Mouse (Mus musculus) fibroblast of lung, adult 2 months (primary cell): ENCODE measurements around the gene Lsp1.

Experiments used
- DNase-seq: peaks from one replicate; pipeline ENCODE4 v3.0.0-alpha.2; 2011; ENCODE audit warnings: low read depth

Lsp1 gene

GRCm38 (mm10) chr7:142506501-142506900 lies 45.9 kb downstream of the Lsp1 start:
- DNase-seq: no peak

- no peak for DNase-seq
Measured at GRCm38 (mm10) chr7:142507453-142507852, 46.8 kb downstream of the Lsp1 start.

DNA sequence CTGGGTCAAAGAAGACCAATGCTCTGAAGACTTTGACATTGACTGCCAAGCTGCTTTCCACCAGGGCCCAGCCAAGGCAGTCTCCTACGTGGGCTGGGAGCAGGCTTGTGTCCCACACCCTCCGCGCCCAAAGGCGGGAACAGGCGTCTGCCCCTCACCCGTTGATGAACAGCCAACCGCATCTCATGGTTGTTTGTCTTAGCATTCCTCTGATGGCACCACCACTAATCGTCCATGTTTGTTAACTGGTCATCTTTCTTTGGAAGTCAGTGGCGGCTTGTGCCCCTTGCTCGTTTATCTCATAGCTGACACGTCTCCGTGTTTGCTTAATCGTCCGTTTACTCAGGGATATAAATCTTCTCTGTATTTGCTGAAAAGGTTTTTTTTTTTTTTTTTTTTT lies 48.9 kb downstream of the Lsp1 start:
- no peak for DNase-seq

- peak; percentile 43 for DNase-seq
Measured at GRCm38 (mm10) chr7:142510021-142510777, 49.6 kb downstream of the Lsp1 start.

DNA sequence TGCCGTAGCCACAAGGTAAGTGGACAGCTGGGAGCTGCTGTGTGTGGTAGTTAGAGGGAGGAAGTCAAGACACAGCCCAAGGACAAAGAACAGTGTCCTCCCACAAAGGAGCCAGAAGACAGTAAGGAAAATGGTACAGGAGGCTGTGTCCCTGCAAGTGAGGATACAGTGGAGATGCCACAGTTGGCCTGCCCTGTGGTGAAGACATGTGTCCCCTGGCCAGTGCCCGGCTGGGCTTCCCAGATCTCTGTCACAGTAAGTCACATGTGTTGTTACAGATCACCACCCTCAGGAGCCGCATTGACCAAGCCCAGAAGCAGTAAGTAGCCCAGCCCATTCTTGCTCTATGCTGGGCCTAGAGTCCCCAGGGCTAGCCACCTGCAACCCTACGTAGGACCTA lies 53.4 kb downstream of the Lsp1 start:
- DNase-seq: no peak

- no peak for DNase-seq
Measured at GRCm38 (mm10) chr7:142516221-142516978, 55.8 kb downstream of the Lsp1 start.

DNA sequence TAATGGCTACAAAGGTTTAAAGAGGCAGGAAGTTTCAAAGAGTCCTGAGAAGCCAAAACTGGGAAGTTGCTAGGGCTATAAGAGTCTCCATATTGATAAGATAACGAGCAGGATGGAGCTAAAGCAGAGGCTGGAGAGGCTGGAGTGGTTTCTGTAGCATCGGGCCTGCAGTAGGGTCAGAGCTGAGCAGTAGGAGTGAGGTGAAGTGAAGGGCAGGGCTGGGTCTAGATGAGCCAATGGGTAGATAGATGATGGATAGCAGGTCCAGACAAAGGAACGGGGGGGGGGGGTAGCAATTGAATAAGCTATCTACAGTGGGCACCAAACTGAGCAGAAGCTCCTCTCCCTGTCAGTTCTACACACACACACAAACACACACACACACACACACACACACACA lies 56.9 kb downstream of the Lsp1 start:
- no peak for DNase-seq

- no peak for DNase-seq
Measured at GRCm38 (mm10) chr7:142520331-142520730, 59.7 kb downstream of the Lsp1 start.

DNA sequence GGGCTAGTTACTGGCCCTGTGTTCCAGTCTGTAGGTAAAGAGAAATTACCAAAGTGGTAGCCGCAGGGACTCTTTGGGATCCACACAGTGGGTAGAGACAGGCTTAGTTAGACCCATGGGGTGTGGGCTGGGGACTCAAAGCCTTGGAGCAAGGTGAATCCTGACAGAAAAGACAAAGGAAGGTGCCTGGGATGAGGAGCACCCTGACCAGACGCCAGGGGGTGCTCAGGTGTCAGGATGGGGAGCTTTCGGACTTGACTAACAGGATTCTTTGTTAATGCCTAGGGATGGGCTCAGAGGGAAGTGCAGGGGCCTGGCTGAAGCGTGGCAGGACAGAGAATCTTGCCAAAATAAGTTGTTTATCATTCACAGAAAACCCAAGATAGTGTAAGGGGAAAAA lies 61.7 kb downstream of the Lsp1 start:
- DNase-seq: no peak

DNA sequence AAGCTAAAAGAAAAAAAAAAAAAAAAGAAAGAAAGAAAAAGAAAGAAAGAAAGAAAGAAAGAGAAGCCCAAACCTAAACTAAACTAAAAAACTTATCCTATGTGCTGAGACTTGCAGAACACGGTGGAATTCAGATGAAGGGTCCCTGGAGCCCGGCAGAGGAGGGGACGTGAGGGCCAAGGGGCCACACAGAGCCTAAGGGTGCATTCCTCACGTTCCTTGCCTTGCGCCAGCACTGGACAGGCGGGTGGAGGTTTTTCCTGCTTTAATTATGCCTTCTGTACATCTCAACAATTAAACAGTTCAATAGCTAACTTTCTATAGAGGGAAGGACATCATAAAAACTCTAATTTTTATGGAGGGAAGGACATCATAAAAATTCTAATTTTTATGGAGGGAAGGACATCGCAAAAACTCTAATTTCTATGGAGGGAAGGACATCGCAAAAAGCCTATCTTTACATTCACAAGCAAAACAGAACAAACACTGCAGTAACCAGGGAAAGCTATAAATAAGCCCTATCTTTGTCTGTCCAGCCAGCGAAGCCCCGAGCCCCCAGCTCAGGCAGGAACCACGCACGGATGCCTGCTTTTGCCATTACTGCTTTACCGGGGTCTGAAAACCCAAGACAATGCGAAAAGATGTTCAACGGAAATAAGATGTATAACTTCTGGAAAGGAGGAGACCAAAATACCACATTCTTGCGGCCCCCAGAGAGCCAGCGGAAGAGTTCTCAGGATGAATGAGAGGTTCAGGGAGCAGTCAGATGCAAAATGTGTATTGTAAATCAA lies 62.8 kb downstream of the Lsp1 start:
- no peak for DNase-seq

DNA sequence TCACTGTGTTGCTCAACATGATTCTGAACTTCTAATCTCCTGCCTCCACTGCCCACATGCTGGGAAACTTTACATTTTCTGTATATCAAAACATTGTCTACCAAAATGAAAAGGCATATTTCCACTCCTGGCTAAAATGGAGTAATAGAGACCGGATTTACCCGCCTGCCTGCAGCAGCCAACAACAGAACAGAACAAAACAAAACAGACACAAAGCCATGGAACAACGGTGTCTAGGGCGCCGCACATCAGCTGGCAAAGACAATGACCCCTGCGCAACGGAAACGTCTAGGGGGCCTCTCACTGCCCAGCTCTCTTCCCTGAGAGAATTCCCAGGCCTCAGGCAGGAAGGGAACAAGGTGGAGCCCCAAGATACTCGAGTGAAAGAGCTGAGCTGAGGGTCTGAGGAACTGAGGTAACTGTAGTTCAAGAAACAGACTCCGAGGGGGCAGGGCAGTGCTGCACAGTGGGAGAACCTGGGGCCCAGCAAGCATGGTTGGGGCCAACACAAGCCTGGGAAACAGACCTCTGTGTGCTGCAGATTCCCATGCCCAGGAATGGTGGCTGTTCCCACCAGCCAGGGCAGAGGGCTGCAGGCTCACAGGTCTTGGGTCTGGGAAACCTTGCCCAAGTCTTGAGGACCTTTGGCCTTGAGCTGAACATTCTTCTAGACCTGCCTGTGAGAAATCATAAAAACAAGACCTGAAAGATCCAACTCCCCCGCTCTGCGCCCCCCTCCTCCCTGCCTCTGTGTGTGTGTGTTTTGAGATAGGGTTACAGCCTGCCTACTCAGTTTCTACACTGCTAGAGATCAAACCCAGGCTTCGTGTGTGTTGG lies 65.0 kb downstream of the Lsp1 start:
- peak; percentile 44 for DNase-seq

DNA sequence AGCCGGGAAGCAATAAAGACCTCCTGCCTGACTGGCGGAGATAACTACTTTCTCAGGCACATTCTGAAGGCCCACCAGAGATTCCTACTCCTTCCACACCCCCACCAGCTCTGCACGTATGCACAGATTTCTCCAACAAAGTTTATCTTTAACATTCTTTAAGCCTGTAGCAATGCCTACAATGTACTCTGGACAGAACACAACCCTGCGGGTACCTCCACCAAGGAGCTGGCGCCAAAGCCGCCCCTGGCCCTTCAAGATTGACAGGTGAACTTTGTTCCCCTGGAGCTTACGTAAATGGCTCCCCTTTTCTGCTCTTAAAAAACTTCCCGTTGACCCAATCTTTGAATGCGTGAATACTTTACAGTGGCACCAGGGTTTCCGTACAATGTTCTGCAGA lies 68.7 kb downstream of the Lsp1 start:
- no peak for DNase-seq

- no peak for DNase-seq
Measured at GRCm38 (mm10) chr7:142531973-142532521, 71.4 kb downstream of the Lsp1 start.

- DNase-seq: no peak
Measured at GRCm38 (mm10) chr7:142532671-142533058, 72.1 kb downstream of the Lsp1 start, which contains the start of gene Mrpl23. TSS of gene Mrpl23 (plus strand) at chr7:142532686.

DNA sequence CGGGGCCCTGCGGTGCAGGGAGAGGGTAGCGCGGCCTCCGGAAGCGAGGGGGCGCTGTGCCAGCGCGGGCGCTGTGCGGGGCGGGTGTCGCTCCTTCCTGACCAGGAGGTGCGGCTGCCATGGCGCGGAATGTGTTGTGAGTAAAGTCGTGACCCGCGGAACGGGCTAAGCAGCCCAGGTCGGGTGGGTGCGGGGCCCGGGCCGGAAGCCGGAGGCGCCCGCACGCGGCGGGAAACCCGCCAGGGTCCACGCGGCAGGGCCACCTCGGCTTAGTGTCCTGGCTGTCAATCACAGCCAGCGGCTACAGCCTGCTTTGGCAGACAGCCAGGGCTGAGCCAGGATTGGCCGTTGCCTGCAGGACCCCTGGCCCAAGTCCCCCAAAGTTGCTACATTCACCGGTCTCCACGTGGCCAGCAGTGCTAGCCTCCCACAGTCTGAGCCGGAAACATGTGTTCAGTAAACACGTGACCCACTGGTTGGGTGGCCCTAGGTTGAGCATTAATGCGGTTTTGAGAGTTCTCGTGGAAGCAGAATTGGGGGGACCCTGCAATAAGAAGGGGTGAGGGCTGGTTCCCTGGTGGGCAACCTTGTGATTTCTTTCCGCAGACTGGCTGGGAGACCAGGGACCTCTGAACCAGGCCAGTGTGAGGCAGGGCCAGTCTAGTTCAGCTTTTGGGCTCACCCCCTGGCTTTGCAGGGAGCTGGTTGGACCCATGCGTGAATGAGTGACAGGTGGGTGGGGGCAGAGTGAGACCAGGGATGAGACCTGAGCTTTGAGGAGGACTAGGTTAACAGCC lies 72.6 kb downstream of the Lsp1 start:
- DNase-seq: peak; percentile 46

GRCm38 (mm10) chr7:142535116-142535515 lies 74.5 kb downstream of the Lsp1 start:
- no peak for DNase-seq

- DNase-seq: no peak
Measured at GRCm38 (mm10) chr7:142535832-142536231, 75.2 kb downstream of the Lsp1 start.

DNA sequence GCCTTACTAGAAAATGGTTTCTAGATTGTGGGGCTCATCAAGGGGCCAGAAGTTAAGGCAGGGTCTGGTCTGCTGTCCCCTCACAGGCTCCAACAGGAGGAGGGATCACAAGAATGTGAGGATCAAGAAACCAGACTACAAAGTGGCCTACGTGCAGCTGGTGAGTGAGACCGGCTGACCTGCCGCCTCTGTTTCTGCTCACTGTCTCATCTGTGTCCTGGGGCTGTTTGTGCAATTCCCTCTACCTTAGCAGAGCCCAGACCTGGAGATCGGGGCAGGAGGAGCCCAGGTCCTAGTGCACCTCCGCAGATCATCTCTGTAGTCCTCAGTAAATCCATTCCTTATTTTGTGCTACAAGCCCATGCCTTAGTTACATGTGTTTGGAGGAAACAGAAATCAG lies 76.6 kb downstream of the Lsp1 start:
- DNase-seq: no peak

GRCm38 (mm10) chr7:142537879-142538278 lies 77.3 kb downstream of the Lsp1 start:
- no peak for DNase-seq

GRCm38 (mm10) chr7:142538291-142538690 lies 77.7 kb downstream of the Lsp1 start:
- no peak for DNase-seq

DNA sequence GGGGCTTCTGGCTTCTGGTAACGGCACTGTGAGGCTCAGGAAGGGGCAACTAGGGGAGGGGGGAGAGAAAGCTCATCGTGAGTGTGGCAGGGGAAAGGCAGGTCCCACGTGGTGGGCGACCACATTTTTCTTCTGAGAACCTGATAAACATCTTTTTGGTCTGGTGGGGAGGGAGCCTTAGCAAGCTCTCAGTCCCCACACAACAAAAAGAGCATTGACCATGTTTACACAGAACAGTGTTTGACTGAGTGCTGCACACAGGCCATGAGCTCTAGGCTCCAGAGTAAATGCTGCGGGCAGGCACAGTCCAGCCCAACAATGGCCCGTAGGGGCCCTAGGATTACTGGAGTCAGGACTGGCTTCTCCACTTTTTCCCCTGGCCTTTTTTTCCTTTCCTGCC lies 78.2 kb downstream of the Lsp1 start:
- DNase-seq: no peak
